Mouse (Mus musculus) neural tube, embryonic 11.5 days (tissue): Measurements from ENCODE around the gene Tle6. TPM values are rescaled to one million over a fixed set of nuclear protein-coding genes. Genes with fewer than 3 reads are reported as not detected.
"Not testable (repeated sequence)": the region's sequence is repeated elsewhere in the genome, so short reads cannot be mapped to it uniquely, and the experiment has no call there.

Experiments
- ATAC-seq: fragments of 200-750 bp; cut with Nextera tagmentation; 2 replicates; pipeline ENCODE4 v1.8.0; 2017; ENCODE audit warnings: moderate number of reproducible peaks, mild to moderate bottlenecking, moderate TSS enrichment, moderate library complexity; ENCODE audit not compliant: insufficient read depth, low FRiP score, low TSS enrichment
- DNase-seq: peaks from one replicate; pipeline ENCODE4 v3.0.0-alpha.2; 2015; ENCODE audit warnings: low spot score
- H3K27ac ChIP-seq: fragments of 300-500 bp; sonication (generic); 2 replicates; pipeline ENCODE4 v1.5.1; 2014; ENCODE audit warnings: low read depth, mild to moderate bottlenecking, low read length
- H3K27me3 ChIP-seq: fragments of 300-500 bp; sonication (generic); 2 replicates; pipeline ENCODE4 v1.6.1; 2014; ENCODE audit warnings: mild to moderate bottlenecking, low read length, mixed read lengths; ENCODE audit not compliant: control insufficient read depth, insufficient read depth
- H3K36me3 ChIP-seq: fragments of 300-500 bp; sonication (generic); 2 replicates; pipeline ENCODE4 v1.6.1; 2014; ENCODE audit warnings: mild to moderate bottlenecking, low read length, moderate library complexity, mixed read lengths; ENCODE audit not compliant: control insufficient read depth, insufficient read depth
- H3K4me1 ChIP-seq: fragments of 300-500 bp; sonication (generic); 2 replicates; pipeline ENCODE4 v1.6.1; 2014; ENCODE audit warnings: low read length, mixed read lengths; ENCODE audit not compliant: control insufficient read depth, insufficient read depth
- H3K4me2 ChIP-seq: fragments of 300-500 bp; sonication (generic); 2 replicates; pipeline ENCODE4 v1.6.1; 2014; ENCODE audit warnings: low read depth, mild to moderate bottlenecking, moderate library complexity
- H3K4me3 ChIP-seq: fragments of 300-500 bp; sonication (generic); 2 replicates; pipeline ENCODE4 v1.5.1; 2014; ENCODE audit warnings: low read depth, low read length
- H3K9ac ChIP-seq: fragments of 300-500 bp; sonication (generic); 2 replicates; pipeline ENCODE4 v1.6.1; 2014; ENCODE audit warnings: mild to moderate bottlenecking, low read length
- H3K9me3 ChIP-seq: fragments of 300-500 bp; sonication (generic); 2 replicates; pipeline ENCODE4 v1.6.1; 2016; ENCODE audit warnings: low read length; ENCODE audit not compliant: control insufficient read depth
- WGBS: fragments of 180-500 bp; shearing (Covaris S2); extraction: QIAGEN DNeasy Blood & Tissue Kit; methylation state at CpG from one replicate; pipeline ENCODE4 v1.1.7; 2014; 5-methylcytosine and 5-hydroxymethylcytosine counted together
- polyA plus RNA-seq: library from polyadenylated mRNA; unstranded; fragments of >200 nt; fragmentation: Nextera tagmentation; extraction: Ambion mirVana; gene quantifications from 2 replicates; pipeline ENCODE4 v1.2.1, GENCODE M21; 2014

The Tle6 gene
- polyA plus RNA-seq, 1 experiment from 2014 or later = 6.4 TPM

DNA sequence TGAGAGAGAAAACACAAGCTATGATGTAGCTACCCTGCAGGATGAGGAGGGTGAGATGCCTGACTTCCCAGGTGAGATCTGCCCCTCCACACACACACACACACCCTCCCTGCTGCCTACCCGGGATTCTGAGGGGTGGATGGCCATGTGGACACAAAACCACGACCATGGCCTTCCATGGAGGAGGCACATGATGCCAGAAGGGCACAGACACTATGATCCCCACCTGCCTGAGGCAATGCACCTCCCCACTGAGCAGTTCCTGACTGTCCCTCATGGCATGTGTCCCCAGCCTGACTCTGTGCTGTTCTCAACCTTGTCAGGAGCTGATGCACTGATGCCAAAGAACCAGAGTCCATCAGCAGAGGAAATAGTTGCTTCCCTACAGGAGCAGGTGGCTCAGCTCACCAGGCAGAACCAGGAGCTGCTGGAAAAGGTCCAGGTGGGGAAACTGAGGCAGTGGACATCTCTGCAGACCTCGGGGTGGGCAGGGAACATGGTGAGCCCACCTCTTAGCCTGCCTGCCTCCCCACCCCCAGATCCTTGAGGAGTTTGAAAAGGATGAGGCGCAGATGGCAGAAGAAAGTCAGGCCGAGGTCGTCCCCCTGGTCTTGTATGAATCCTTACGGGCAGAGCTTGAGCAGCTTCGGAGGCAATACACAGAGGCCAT is 41.2 kb upstream of the Tle6 start:
- H3K9me3 ChIP-seq = no peaks in the 10 kb centered on the region
- ATAC-seq (no peak), DNase-seq (no peak)
- no peak overlapping the region for H3K4me3 ChIP-seq
- H3K4me1 ChIP-seq = peaks cover 9% of the 10 kb centered on the region; the same call in 1 of the 2 replicates
- H3K9ac ChIP-seq = peak overlapping the region; percentile 11; the same call in 1 of the 2 replicates
- no peaks in the 10 kb centered on the region for H3K27me3 ChIP-seq
- 79% methylated on average over 8 of the region's 8 CpGs for WGBS
- H3K36me3 ChIP-seq = no peaks in the 10 kb centered on the region
- no peak overlapping the region for H3K27ac ChIP-seq
- no peak overlapping the region for H3K4me2 ChIP-seq

DNA sequence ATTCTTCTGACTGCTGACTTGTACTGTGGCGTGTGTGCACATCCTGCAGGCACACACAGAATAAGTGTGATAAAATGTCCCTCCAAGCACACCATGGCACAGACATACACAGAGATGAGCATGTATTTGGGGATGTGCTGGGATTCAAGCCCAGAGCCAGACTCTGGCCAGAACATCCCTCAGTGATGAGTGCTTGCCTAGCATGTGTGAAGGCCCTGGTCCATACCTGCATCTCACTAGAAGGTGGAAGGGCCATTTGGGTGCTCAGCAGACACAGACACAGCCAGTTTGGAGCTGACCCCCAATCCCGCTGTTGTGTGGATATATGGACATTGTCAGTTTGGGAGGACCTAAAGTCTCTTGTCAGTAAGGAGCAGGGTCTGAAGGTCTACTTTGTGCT is 40.7 kb upstream of the Tle6 start:
- ATAC-seq (no peak), DNase-seq (no peak)
- Histone ChIP-seq H3K9ac (no peak overlapping the region), H3K4me3 (no peak overlapping the region), H3K4me1 (peaks cover 9% of the 10 kb centered on the region; the same call in 1 of the 2 replicates), H3K27me3 (no peaks in the 10 kb centered on the region), H3K36me3 (no peaks in the 10 kb centered on the region), H3K27ac (no peak overlapping the region), H3K9me3 (no peaks in the 10 kb centered on the region), H3K4me2 (no peak overlapping the region)
- 98% methylated on average over 2 of the region's 2 CpGs for WGBS

DNA sequence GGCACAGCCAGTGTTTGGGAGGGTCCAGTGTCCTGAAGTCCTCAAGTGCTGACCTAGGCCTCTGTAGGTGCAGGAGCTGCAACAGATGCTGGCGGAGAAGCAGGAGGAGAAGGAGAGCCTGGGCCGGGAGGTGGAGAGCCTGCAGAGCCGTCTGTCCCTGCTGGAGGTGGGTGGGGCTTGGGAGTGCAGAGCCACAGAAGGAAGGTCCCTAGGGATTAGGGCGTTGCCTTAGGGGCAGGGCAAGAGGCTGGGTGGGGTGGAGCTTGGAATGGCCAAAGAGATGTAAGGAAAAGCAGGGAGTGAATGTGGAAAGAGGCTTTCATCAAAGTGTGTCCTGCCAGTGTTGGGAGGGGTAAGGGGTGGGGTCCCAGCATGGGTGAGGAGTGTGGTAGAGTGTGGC is 40.0 kb upstream of the Tle6 start:
- H3K4me1 ChIP-seq, H3K4me2 ChIP-seq, DNase-seq, H3K36me3 ChIP-seq, ATAC-seq, H3K4me3 ChIP-seq, H3K27ac ChIP-seq, H3K9ac ChIP-seq, H3K9me3 ChIP-seq, H3K27me3 ChIP-seq: not testable (repeated sequence)
- WGBS = 52% methylated on average over 4 of the region's 4 CpGs

GRCm38 (mm10) chr10:81638101-81638500 is 37.2 kb upstream of the Tle6 start:
- Histone ChIP-seq H3K9me3 (no peaks in the 10 kb centered on the region), H3K27ac (no peak overlapping the region), H3K27me3 (no peaks in the 10 kb centered on the region), H3K4me2 (no peak overlapping the region), H3K4me1 (peaks cover 9% of the 10 kb centered on the region; the same call in 1 of the 2 replicates), H3K9ac (no peak overlapping the region), H3K4me3 (no peak overlapping the region), H3K36me3 (no peaks in the 10 kb centered on the region)
- no peak for ATAC-seq
- WGBS = 73% methylated on average over 6 of the region's 6 CpGs
- DNase-seq = peak; percentile 6

- Histone ChIP-seq H3K27me3 (no peaks in the 10 kb centered on the region), H3K9ac (no peak overlapping the region), H3K9me3 (no peaks in the 10 kb centered on the region), H3K4me1 (no peaks in the 10 kb centered on the region), H3K27ac (no peak overlapping the region), H3K4me2 (no peak overlapping the region), H3K4me3 (no peak overlapping the region), H3K36me3 (no peaks in the 10 kb centered on the region)
- WGBS = 20% methylated on average over 8 of the region's 8 CpGs
- no peak for ATAC-seq
- no peak for DNase-seq
These were observed 35.5 kb upstream of the Tle6 start for GRCm38 (mm10) chr10:81636338-81636737.

GRCm38 (mm10) chr10:81633253-81634099 is 32.6 kb upstream of the Tle6 start:
- ATAC-seq = peak; percentile 84
- no peak overlapping the region for H3K27ac ChIP-seq

DNA sequence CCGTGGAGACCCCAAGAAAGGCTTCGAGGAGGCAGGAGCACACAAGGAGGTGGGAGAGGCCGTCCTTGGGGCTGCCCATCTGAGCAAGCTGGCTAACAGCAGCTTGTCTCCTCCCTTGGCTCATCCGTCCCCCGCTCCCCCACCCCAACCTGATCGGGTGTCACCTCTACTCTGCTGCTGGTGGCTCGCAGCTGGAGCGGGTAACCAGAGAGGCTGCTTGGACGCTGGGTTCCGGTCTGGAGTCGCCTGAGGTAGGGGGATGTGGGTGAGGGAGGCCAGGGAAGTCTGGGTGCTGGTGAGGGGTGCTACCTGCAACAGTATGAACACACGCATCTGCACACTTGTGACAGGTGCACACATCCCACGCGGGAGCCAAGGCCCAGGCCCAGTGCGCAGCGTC is 27.5 kb upstream of the Tle6 start, which contains the start of gene Ankrd24:
Ankrd24 (plus strand) TSS at position 151 of the 400 bp plus-strand sequence.
- Histone ChIP-seq H3K36me3 (peaks cover 2% of the 10 kb centered on the region; the same call in 1 of the 2 replicates), H3K9me3 (no peaks in the 10 kb centered on the region), H3K27me3 (no peaks in the 10 kb centered on the region), H3K4me1 (0 out of 2 replicates have a peak, but pooled peaks cover 4% of the 10 kb centered on the region), H3K4me3 (peak within 1 kb of the TSS; percentile 47), H3K27ac (peak within 1 kb of the TSS; percentile 39), H3K4me2 (peak within 1 kb of the TSS; percentile 78), H3K9ac (peak within 1 kb of the TSS; percentile 60)
- no peak for ATAC-seq
- no peak for DNase-seq
- WGBS = 75% methylated on average over 16 of the region's 16 CpGs

More at GRCm38 (mm10) chr10:81633253-81634099, 32.6 kb upstream of the Tle6 start:
- H3K4me3 ChIP-seq = peak overlapping the region; percentile 35
- no peaks in the 10 kb centered on the region for H3K4me1 ChIP-seq
- no peaks in the 10 kb centered on the region for H3K36me3 ChIP-seq
- peak overlapping the region; percentile 65 for H3K4me2 ChIP-seq
- no peaks in the 10 kb centered on the region for H3K27me3 ChIP-seq
- H3K9me3 ChIP-seq = no peaks in the 10 kb centered on the region
- WGBS = 2% methylated on average over 37 of the region's 37 CpGs
- peak overlapping the region; percentile 57 for H3K9ac ChIP-seq
- peak; percentile 89 for DNase-seq

GRCm38 (mm10) chr10:81627836-81628220 is 27.0 kb upstream of the Tle6 start:
- peak; percentile 33 for ATAC-seq
- 71% methylated on average over 7 of the region's 7 CpGs for WGBS

More at GRCm38 (mm10) chr10:81627836-81628220, 27.0 kb upstream of the Tle6 start:
- Histone ChIP-seq H3K9ac (peak overlapping the region; percentile 60), H3K9me3 (no peaks in the 10 kb centered on the region), H3K36me3 (peaks cover 2% of the 10 kb centered on the region; the same call in 1 of the 2 replicates), H3K27me3 (no peaks in the 10 kb centered on the region), H3K4me2 (peak overlapping the region; percentile 78), H3K27ac (peak overlapping the region; percentile 39), H3K4me1 (0 out of 2 replicates have a peak, but pooled peaks cover 4% of the 10 kb centered on the region), H3K4me3 (peak overlapping the region; percentile 47)
- DNase-seq = no peak
